Mouse (Mus musculus) embryonic facial prominence, embryonic 11.5 days (tissue): Measurements from ENCODE around the gene Dbr1. TPM values are rescaled to one million over a fixed set of nuclear protein-coding genes. Genes with fewer than 3 reads are reported as not detected.
A peak's percentile ranks its signal among the peaks of the same experiment; 100 is the strongest.

ENCODE experiments used
- ATAC-seq: fragments of 200-750 bp; cut with Nextera tagmentation; replicated peaks from 2 replicates; pipeline ENCODE4 v1.8.0; 2017; ENCODE audit warnings: low read depth; ENCODE audit not compliant: insufficient number of reproducible peaks, low FRiP score, low TSS enrichment
- DNase-seq: peaks from one replicate; pipeline ENCODE4 v3.0.0-alpha.2; 2015; ENCODE audit warnings: low spot score
- H3K27ac ChIP-seq: fragments of 300-500 bp; sonication (generic); replicated peaks from 2 replicates; pipeline ENCODE4 v1.5.1; 2014; ENCODE audit warnings: mild to moderate bottlenecking, low read depth, low read length, control low read depth
- H3K27me3 ChIP-seq: fragments of 300-500 bp; sonication (generic); 2 replicates; pipeline ENCODE4 v1.6.1; 2014; ENCODE audit warnings: mild to moderate bottlenecking, low read length, moderate library complexity, mixed read lengths; ENCODE audit not compliant: control insufficient read depth, insufficient read depth
- H3K36me3 ChIP-seq: fragments of 300-500 bp; sonication (generic); replicated peaks from 2 replicates; pipeline ENCODE4 v1.6.1; 2014; ENCODE audit warnings: low read depth, mild to moderate bottlenecking, low read length, moderate library complexity, mixed read lengths; ENCODE audit not compliant: control insufficient read depth, insufficient read depth
- H3K4me1 ChIP-seq: fragments of 300-500 bp; sonication (generic); 2 replicates; pipeline ENCODE4 v1.6.1; 2014; ENCODE audit warnings: low read length, mixed read lengths; ENCODE audit not compliant: control insufficient read depth, insufficient read depth
- H3K4me2 ChIP-seq: fragments of 300-500 bp; sonication (generic); 2 replicates; pipeline ENCODE4 v1.6.1; 2014; ENCODE audit warnings: low read depth, mild to moderate bottlenecking, control low read depth, low read length, moderate library complexity
- H3K4me3 ChIP-seq: fragments of 300-500 bp; sonication (generic); 2 replicates; pipeline ENCODE4 v1.5.1; 2014; ENCODE audit warnings: low read depth, low read length, control low read depth
- H3K9ac ChIP-seq: fragments of 300-500 bp; sonication (generic); replicated peaks from 2 replicates; pipeline ENCODE4 v1.6.1; 2014; ENCODE audit warnings: mild to moderate bottlenecking, control low read depth, low read length
- H3K9me3 ChIP-seq: fragments of 300-500 bp; sonication (generic); replicated peaks from 2 replicates; pipeline ENCODE4 v1.6.1; 2016; ENCODE audit warnings: mild to moderate bottlenecking, low read length, inconsistent platforms, mixed read lengths; ENCODE audit not compliant: control insufficient read depth
- WGBS: fragments of 180-500 bp; shearing (Covaris S2); extraction: QIAGEN DNeasy Blood & Tissue Kit; methylation state at CpG from one replicate; pipeline ENCODE4 v1.1.7; 2014; 5-methylcytosine and 5-hydroxymethylcytosine counted together
- polyA plus RNA-seq: library from polyadenylated mRNA; unstranded; fragments of >200 nt; fragmentation: Nextera tagmentation; extraction: Ambion mirVana; gene quantifications from 2 replicates; pipeline ENCODE4 v1.2.1, GENCODE M21; 2014

Gene Dbr1
- polyA plus RNA-seq, 1 experiment from 2014 or later: 34.8 TPM

DNA sequence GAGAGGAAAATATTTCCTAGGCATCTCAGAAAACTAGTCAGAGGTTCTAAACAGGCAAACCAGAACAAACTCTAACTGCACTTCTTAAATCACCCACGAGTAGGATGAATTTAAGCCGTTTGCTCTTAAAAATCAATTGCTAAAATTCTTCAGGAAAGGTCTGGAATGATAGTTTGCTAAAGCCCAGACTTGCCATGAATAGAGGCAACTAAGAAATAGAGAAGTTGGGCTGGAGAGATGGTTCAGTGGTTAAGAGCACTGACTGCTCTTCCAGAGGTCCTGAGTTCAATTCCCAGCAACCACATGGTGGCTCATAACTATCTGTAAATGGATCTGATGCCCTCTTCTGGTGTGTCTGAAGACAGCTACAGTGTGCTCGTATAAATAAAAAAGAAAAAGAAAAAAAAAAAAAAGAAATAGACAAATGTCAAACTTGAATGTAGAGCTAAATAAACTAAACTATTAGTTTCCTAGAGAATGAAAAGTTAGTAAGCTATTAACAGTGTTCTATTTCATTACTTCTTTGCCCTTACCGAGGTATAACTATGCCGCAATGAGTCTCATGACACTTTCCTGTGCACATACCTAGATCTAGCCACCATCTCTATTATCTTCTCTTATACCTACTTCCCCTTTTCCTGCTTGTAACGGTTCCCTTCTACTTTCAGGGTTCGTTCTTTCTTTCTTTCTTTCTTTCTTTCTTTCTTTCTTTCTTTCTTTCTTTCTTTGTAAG lies 16.6 kb upstream of the Dbr1 start:
- H3K9ac ChIP-seq: no peak overlapping the region
- H3K9me3 ChIP-seq: no peaks in the 10 kb centered on the region
- 93% methylated on average over 7 of the region's 7 CpGs for WGBS
- no peak overlapping the region for H3K27ac ChIP-seq
- H3K27me3 ChIP-seq: no peaks in the 10 kb centered on the region
- H3K36me3 ChIP-seq: no peaks in the 10 kb centered on the region
- no peak for DNase-seq
- ATAC-seq: no peak
- H3K4me3 ChIP-seq: no peak overlapping the region
- H3K4me2 ChIP-seq: no peak overlapping the region
- no peaks in the 10 kb centered on the region for H3K4me1 ChIP-seq

DNA sequence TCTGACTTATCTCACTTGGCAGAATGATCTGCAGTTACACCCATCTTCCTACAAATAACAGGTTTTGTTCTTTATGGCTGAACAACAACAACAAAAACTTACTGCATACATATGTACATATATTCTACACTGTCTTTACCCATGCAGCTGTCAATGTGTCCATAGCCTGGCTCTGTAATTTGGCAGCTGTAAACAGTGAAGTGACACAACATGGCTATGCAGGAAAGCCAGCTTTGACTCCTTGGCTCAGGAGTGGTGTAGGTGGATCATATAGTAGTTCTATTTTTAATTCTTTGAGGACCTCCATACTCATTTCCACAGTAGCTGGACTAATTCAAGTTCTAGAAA lies 16.1 kb upstream of the Dbr1 start:
- Histone ChIP-seq H3K4me3 (no peak overlapping the region), H3K9ac (no peak overlapping the region), H3K4me2 (no peak overlapping the region), H3K36me3 (no peaks in the 10 kb centered on the region), H3K9me3 (no peaks in the 10 kb centered on the region), H3K27ac (no peak overlapping the region), H3K4me1 (no peaks in the 10 kb centered on the region), H3K27me3 (no peaks in the 10 kb centered on the region)
- no peak for ATAC-seq
- no peak for DNase-seq

DNA sequence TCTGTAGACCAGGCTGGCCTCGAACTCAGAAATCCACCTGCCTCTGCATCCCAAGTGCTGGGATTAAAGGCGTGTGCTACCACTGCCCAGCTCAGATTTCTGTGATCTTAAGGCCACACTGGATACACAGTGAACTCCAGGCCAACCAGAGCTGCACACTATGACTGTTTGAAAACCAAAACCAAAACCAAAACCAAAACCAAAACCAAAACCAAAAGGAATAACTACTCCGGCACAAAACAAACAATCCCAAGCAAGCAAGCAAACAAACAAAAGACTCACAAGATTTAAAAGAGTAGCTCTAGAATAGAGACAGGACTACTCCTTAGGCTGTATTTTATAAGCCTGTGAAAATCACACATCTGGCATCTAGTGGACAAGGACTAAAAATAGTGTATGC lies 15.2 kb upstream of the Dbr1 start:
- no peaks in the 10 kb centered on the region for H3K4me1 ChIP-seq
- no peak for ATAC-seq
- H3K27me3 ChIP-seq: no peaks in the 10 kb centered on the region
- no peaks in the 10 kb centered on the region for H3K9me3 ChIP-seq
- H3K27ac ChIP-seq: no peak overlapping the region
- no peaks in the 10 kb centered on the region for H3K36me3 ChIP-seq
- 95% methylated on average over 2 of the region's 3 CpGs for WGBS
- H3K9ac ChIP-seq: no peak overlapping the region
- no peak for DNase-seq
- no peak overlapping the region for H3K4me3 ChIP-seq
- no peak overlapping the region for H3K4me2 ChIP-seq

DNA sequence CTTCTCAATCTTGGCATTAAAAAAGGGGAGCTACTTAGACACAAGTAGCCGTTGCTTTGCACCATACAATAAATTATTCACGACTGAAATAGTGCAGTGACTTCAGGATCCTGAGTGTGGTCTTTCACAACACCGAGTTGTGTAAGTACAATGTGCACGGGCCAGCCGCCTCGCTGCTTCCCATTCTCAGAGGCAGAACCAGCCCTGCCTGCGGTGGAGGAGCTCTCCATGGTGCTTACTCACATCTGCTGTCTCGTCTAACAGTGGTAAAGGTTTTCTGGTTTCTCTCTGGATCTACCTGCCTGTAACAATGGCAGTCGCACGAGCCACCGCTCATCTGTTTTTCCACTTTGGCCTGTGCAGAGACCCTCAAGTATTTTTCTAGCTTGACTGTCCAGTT lies 11.9 kb upstream of the Dbr1 start:
- Histone ChIP-seq H3K27me3 (no peaks in the 10 kb centered on the region), H3K27ac (no peak overlapping the region), H3K4me2 (no peak overlapping the region), H3K36me3 (no peaks in the 10 kb centered on the region), H3K9ac (no peak overlapping the region), H3K4me1 (no peaks in the 10 kb centered on the region), H3K4me3 (no peak overlapping the region), H3K9me3 (no peaks in the 10 kb centered on the region)
- peak; percentile 74 for DNase-seq
- WGBS: 28% methylated on average over 11 of the region's 11 CpGs
- no peak for ATAC-seq

DNA sequence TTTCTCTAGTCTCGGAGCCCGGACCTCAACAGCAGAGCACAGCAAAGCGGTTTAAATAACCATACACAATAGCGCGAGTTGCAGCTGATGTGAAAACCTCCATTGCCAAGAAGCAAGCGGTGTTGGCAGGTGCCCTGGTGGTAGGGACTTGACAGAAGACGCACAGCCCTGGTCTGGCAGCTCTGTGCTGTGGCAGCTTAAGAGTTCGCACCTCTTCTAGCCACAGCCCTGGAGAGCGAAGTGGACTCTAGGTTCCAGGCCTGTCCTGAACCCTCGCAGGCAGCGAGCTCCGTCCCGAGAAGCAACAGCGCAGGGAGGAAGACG lies 7.6 kb upstream of the Dbr1 start:
- ATAC-seq (peak; percentile 74), DNase-seq (peak; percentile 8)
- H3K4me1 ChIP-seq: no peaks in the 10 kb centered on the region
- no peaks in the 10 kb centered on the region for H3K36me3 ChIP-seq
- peak overlapping the region; percentile 87 for H3K4me2 ChIP-seq
- H3K9me3 ChIP-seq: no peaks in the 10 kb centered on the region
- peak overlapping the region; percentile 98 for H3K4me3 ChIP-seq
- peak overlapping the region; percentile 91 for H3K27ac ChIP-seq
- H3K9ac ChIP-seq: peak overlapping the region; percentile 97
- 1% methylated on average over 15 of the region's 15 CpGs for WGBS
- H3K27me3 ChIP-seq: no peaks in the 10 kb centered on the region

DNA sequence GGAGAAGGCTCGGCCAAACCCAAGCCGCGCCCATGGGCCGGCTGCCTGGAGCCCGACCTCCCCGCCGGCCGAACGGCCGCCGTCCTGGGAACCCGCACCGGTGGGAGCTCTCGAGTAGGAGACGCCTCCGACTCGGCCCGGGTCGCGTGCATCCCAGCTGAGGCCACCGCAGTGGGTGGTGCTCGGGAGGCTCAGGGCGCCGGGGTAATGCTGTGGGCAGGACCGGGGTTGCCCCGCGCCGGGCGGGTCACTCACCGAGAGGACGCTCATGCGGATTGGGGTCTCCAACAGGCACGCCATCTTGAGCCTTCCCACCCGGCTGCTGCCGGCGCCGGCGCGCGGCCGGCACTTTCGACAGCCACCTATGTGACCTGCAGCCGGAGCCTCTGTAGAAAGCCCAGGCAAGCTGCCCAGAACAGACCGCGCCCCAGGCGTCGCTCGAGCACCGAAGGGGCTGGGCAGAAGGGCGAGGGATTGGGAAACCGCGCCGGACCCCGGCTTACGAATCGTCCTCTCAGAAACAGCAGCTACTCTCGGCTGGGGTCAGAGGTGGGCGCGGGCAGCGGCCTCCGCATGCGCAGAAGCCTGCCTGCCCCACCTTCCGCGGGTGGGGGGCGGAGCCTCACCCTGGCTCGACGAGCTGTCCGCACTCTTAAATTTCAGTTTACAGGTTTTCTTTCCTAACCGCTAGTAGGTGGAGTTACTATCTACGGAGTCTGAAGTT lies 7.1 kb upstream of the Dbr1 start, which contains the start of gene Armc8:
Gene Armc8 (minus strand): TSS at position 553 of the 724 bp plus-strand sequence.
- peak within 1 kb of the TSS; percentile 87 for H3K4me2 ChIP-seq
- H3K9me3 ChIP-seq: no peaks in the 10 kb centered on the region
- ATAC-seq (peak; percentile 91), DNase-seq (peak; percentile 92)
- no peaks in the 10 kb centered on the region for H3K36me3 ChIP-seq
- H3K27me3 ChIP-seq: no peaks in the 10 kb centered on the region
- peak within 1 kb of the TSS; percentile 98 for H3K4me3 ChIP-seq
- peak within 1 kb of the TSS; percentile 91 for H3K27ac ChIP-seq
- WGBS: under 1% methylated on average over 66 of the region's 70 CpGs
- peak within 1 kb of the TSS; percentile 97 for H3K9ac ChIP-seq
- no peaks in the 10 kb centered on the region for H3K4me1 ChIP-seq

DNA sequence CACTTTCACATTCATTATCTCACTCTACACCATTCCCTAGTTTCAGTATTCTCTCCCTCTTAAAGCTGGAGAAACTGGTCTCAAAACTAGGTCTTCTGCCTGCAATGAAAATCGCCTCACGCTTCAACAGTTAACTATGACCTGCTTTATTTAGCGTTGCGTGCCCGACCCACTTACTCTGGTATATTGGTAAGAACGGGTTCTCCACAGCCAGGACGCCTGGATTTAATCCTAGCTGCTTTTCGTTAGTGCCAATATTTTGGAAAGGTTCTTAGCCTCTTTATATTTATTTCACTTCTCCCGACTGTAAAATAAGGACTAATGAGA lies 6.6 kb upstream of the Dbr1 start:
- ATAC-seq (no peak), DNase-seq (no peak)
- Histone ChIP-seq H3K9ac (peak overlapping the region; percentile 97), H3K4me1 (no peaks in the 10 kb centered on the region), H3K36me3 (no peaks in the 10 kb centered on the region), H3K4me3 (peak overlapping the region; percentile 98), H3K4me2 (peak overlapping the region; percentile 87), H3K9me3 (no peaks in the 10 kb centered on the region), H3K27me3 (no peaks in the 10 kb centered on the region), H3K27ac (peak overlapping the region; percentile 91)
- 2% methylated on average over 9 of the region's 9 CpGs for WGBS

DNA sequence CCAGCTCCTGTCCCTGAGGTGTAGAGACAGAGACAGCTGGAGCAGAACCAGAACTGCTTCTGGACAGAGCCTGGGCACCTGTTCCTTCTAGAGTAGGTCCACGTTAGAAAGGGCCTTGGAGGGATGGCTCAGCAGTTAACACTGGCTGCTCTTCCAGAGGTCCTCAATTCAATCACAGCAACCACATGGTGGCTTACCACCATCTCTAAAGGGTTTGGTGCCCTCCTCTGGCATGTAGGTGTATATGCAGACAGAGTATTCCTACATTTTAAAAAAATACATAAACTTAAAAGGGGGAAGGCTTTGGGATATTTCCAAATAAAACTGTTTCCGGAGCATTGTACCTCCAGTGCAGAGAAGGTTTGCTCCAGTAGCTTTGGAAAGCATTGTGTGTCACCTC lies 5.1 kb downstream of the Dbr1 start:
- Histone ChIP-seq H3K27ac (no peak overlapping the region), H3K27me3 (no peaks in the 10 kb centered on the region), H3K4me2 (no peak overlapping the region), H3K9ac (no peak overlapping the region), H3K9me3 (no peaks in the 10 kb centered on the region), H3K4me3 (no peak overlapping the region), H3K4me1 (no peaks in the 10 kb centered on the region), H3K36me3 (peaks cover 6% of the 10 kb centered on the region)
- 56% methylated on average over 2 of the region's 2 CpGs for WGBS
- ATAC-seq (no peak), DNase-seq (peak; percentile 66)
